Mouse (Mus musculus) C2C12 (cell line): ENCODE measurements around the gene Slc26a3. TPM values are rescaled to one million over a fixed set of nuclear protein-coding genes. Genes with fewer than 3 reads are reported as not detected.

Experiments used
- H3K27me3 ChIP-seq: one replicate; pipeline ENCODE4 v1.6.1; 2011; ENCODE audit not compliant: control insufficient read depth, insufficient read depth, insufficient read length
- H3K36me3 ChIP-seq: one replicate; pipeline ENCODE4 v1.6.1; 2011; ENCODE audit not compliant: control insufficient read depth, insufficient read depth
- H3K4me3 ChIP-seq: one replicate; pipeline ENCODE4 v1.5.1; 2011; ENCODE audit warnings: mild to moderate bottlenecking, control low read depth; ENCODE audit not compliant: poor library complexity, insufficient read depth, severe bottlenecking
- H3K79me2 ChIP-seq: one replicate; pipeline ENCODE4 v1.6.1; 2011; ENCODE audit not compliant: control insufficient read depth, insufficient read depth
- H3K79me3 ChIP-seq: one replicate; pipeline ENCODE4 v1.6.1; 2011; ENCODE audit warnings: low read depth, control low read depth
- H3ac ChIP-seq: one replicate; pipeline ENCODE3; 2011; ENCODE audit warnings: low read depth; ENCODE audit not compliant: control insufficient read depth, insufficient read length
- CEBPB ChIP-seq: IDR thresholded peaks from one replicate; pipeline ENCODE4 v1.6.1; 2011; ENCODE audit warnings: low read depth, mild to moderate bottlenecking, control low read depth, moderate library complexity
- CTCF ChIP-seq: IDR thresholded peaks from one replicate; pipeline ENCODE4 v1.5.1; 2011; ENCODE audit not compliant: control insufficient read depth, insufficient read depth, insufficient read length
- FOSL1 ChIP-seq: IDR thresholded peaks from one replicate; pipeline ENCODE4 v1.8.0; 2011; ENCODE audit warnings: mild to moderate bottlenecking, low read length; ENCODE audit not compliant: poor library complexity, insufficient read depth, severe bottlenecking
- MAX ChIP-seq: IDR thresholded peaks from one replicate; pipeline ENCODE4 v1.6.1; 2011; ENCODE audit warnings: mild to moderate bottlenecking, control low read depth
- MYOD1 ChIP-seq: IDR thresholded peaks from one replicate; pipeline ENCODE4 v1.6.1; 2011; ENCODE audit warnings: low read depth; ENCODE audit not compliant: control insufficient read depth, insufficient read length
- MYOG ChIP-seq: IDR thresholded peaks from one replicate; pipeline ENCODE4 v1.6.1; 2011; ENCODE audit not compliant: control insufficient read depth, insufficient read length; ENCODE audit errors: extremely low read depth
- USF1 ChIP-seq: IDR thresholded peaks from one replicate; pipeline ENCODE4 v1.6.1; 2011; ENCODE audit warnings: low read depth, mild to moderate bottlenecking, control low read depth, moderate library complexity
- polyA plus RNA-seq: library from polyadenylated mRNA; unstranded; fragments of >200 nt; fragmentation: generic; extraction: Trizol; gene quantifications from one replicate; pipeline ENCODE4 v1.2.1, GENCODE M21; 2012; ENCODE audit warnings: missing spikeins

Gene Slc26a3
- polyA plus RNA-seq, 1 experiment: not detected

- no peak overlapping the region for H3K4me3 ChIP-seq
- TF ChIP-seq MAX (no peak), MYOD1 (no peak), CTCF (no peak), MYOG (no peak), CEBPB (no peak), USF1 (no peak), FOSL1 (no peak)
- no peak overlapping the region for H3ac ChIP-seq
- peaks cover 15% of the 10 kb centered on the region for H3K27me3 ChIP-seq
- H3K79me3 ChIP-seq: no peaks in the 10 kb centered on the region
- H3K79me2 ChIP-seq: no peaks in the 10 kb centered on the region
- H3K36me3 ChIP-seq: no peaks in the 10 kb centered on the region
These were observed 9.8 kb upstream of the Slc26a3 start for GRCm38 (mm10) chr12:31380878-31381277.

- H3K79me2 ChIP-seq: no peaks in the 10 kb centered on the region
- H3ac ChIP-seq: no peak overlapping the region
- H3K36me3 ChIP-seq: no peaks in the 10 kb centered on the region
- no peaks in the 10 kb centered on the region for H3K79me3 ChIP-seq
- H3K27me3 ChIP-seq: peaks cover 16% of the 10 kb centered on the region
- TF ChIP-seq FOSL1: no peak
- H3K4me3 ChIP-seq: no peak overlapping the region
These were observed 8.2 kb upstream of the Slc26a3 start for GRCm38 (mm10) chr12:31382451-31382850.

- no peak overlapping the region for H3K4me3 ChIP-seq
- TF ChIP-seq FOSL1 (no peak), MYOG (no peak), CTCF (no peak), MAX (no peak), CEBPB (no peak), MYOD1 (no peak), USF1 (no peak)
These were observed 3.4 kb upstream of the Slc26a3 start for GRCm38 (mm10) chr12:31387303-31387702.

GRCm38 (mm10) chr12:31391696-31392095 lies 1.0 kb downstream of the Slc26a3 start:
- Histone ChIP-seq H3K79me2 (no peaks in the 10 kb centered on the region), H3K36me3 (no peaks in the 10 kb centered on the region), H3ac (no peak overlapping the region), H3K79me3 (no peaks in the 10 kb centered on the region), H3K27me3 (peaks cover 25% of the 10 kb centered on the region), H3K4me3 (no peak overlapping the region)
- TF ChIP-seq USF1: no peak
- TF ChIP-seq MAX: no peak
- no peak for TF ChIP-seq CTCF

More at GRCm38 (mm10) chr12:31387303-31387702, 3.4 kb upstream of the Slc26a3 start:
- Histone ChIP-seq H3K79me3 (no peaks in the 10 kb centered on the region), H3K79me2 (no peaks in the 10 kb centered on the region), H3ac (no peak overlapping the region), H3K27me3 (peaks cover 29% of the 10 kb centered on the region), H3K36me3 (no peaks in the 10 kb centered on the region)

- Histone ChIP-seq H3K79me2 (no peaks in the 10 kb centered on the region), H3K4me3 (no peak overlapping the region), H3K27me3 (peaks cover 43% of the 10 kb centered on the region), H3K79me3 (no peaks in the 10 kb centered on the region), H3K36me3 (no peaks in the 10 kb centered on the region), H3ac (no peak overlapping the region)
- TF ChIP-seq MAX (no peak), CEBPB (no peak), MYOD1 (no peak), FOSL1 (no peak), MYOG (no peak), USF1 (no peak), CTCF (no peak)
These were observed 5.2 kb downstream of the Slc26a3 start for GRCm38 (mm10) chr12:31395895-31396294.

- no peak overlapping the region for H3K4me3 ChIP-seq
- peaks cover 38% of the 10 kb centered on the region for H3K27me3 ChIP-seq
- TF ChIP-seq USF1: no peak
- TF ChIP-seq CEBPB: no peak
- no peak for TF ChIP-seq MAX
- no peak for TF ChIP-seq MYOG
- no peak for TF ChIP-seq CTCF
- no peak for TF ChIP-seq MYOD1
- TF ChIP-seq FOSL1: no peak
- H3K36me3 ChIP-seq: no peaks in the 10 kb centered on the region
- H3K79me2 ChIP-seq: no peaks in the 10 kb centered on the region
- H3ac ChIP-seq: no peak overlapping the region
- no peaks in the 10 kb centered on the region for H3K79me3 ChIP-seq
These were observed 7.0 kb downstream of the Slc26a3 start for GRCm38 (mm10) chr12:31397709-31398108.
